ENCODE assay signal across 23 mouse cellular contexts in the genomic region with DNA sequence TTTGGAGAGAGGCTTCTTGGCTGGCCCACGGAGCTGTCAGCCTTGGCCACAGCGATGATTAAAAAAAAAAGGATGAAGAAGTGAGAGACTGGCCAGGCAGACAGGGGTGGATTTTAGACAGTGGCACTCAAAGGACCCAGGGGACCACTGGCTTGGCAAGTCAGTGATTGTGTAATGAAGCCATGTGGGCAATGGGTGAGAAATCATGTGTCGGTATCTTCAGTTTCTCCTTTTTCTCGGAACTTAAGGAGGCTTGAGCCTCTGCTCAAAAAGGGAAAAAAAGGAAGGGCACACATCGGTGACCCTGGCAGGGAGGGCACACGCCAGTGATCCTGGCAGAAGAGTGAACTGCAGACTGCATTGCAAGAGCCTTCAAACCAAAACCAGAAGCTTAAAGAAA. TPM values are rescaled to one million over a fixed set of nuclear protein-coding genes. Genes with fewer than 3 reads are reported as not detected.
"Had no signal": no experiment of that assay in that cellular context is flagged by ENCODE, and none has a peak within 500 bp of the region (broad histone marks: within the 10 kb centered on the region; RNA-seq: fewer than 3 reads in every experiment).

No protein-coding gene starts in this region.

- H3K27me3 ChIP-seq: kidney, embryonic 15.5 days; limb, embryonic 13.5 days; liver, embryonic 12.5 days; liver, embryonic 15.5 days; lung, embryonic 15.5 days; midbrain, embryonic 12.5 days had no signal

- H3K36me3 ChIP-seq: kidney, embryonic 15.5 days; limb, embryonic 10.5 days; limb, embryonic 13.5 days; liver, embryonic 12.5 days; liver, embryonic 15.5 days; lung, embryonic 15.5 days; midbrain, embryonic 12.5 days had no signal

- H3K4me3 ChIP-seq: kidney, embryonic 15.5 days; limb, embryonic 10.5 days; limb, embryonic 13.5 days; liver, embryonic 12.5 days; liver, embryonic 15.5 days; lung, embryonic 15.5 days; midbrain, embryonic 12.5 days had no signal

- H3K9ac ChIP-seq: kidney, embryonic 15.5 days; limb, embryonic 13.5 days; liver, embryonic 12.5 days; liver, embryonic 15.5 days; lung, embryonic 15.5 days; midbrain, embryonic 12.5 days had no signal

- H3K27ac ChIP-seq: kidney, embryonic 15.5 days; limb, embryonic 10.5 days; limb, embryonic 13.5 days; liver, embryonic 12.5 days; liver, embryonic 15.5 days; lung, embryonic 15.5 days; midbrain, embryonic 12.5 days had no signal

- DNase-seq: kidney, adult 8-10 months; kidney, postnatal 14 days; kidney, postnatal 4 days; layer of hippocampus, adult 9-11 months; liver; lung, adult 18-20 months; lung, postnatal 10 days; lung, postnatal 36 days; right cerebral cortex, adult 18-20 months; right cerebral cortex, postnatal 14 days; right cerebral cortex, postnatal 4 days; spleen, adult 18-20 months; thymus, adult 2 months; thymus, postnatal 14 days; thymus, postnatal 4 days had no signal

- H3K4me1 ChIP-seq: kidney, embryonic 15.5 days; limb, embryonic 10.5 days; limb, embryonic 13.5 days; lung, embryonic 15.5 days; midbrain, embryonic 12.5 days had no signal

- H3K4me2 ChIP-seq: kidney, embryonic 15.5 days; limb, embryonic 13.5 days; liver, embryonic 12.5 days; liver, embryonic 15.5 days; lung, embryonic 15.5 days; midbrain, embryonic 12.5 days had no signal

- H3K9me3 ChIP-seq: kidney, embryonic 15.5 days; limb, embryonic 10.5 days; limb, embryonic 13.5 days; liver, embryonic 15.5 days; lung, embryonic 15.5 days had no signal

- ATAC-seq: liver, embryonic 12.5 days; midbrain, embryonic 16.5 days had no signal

RNA-seq across cellular contexts. Expression of gene Slc22a3, which starts 10.7 kb away (rescaled TPM):
- polyA plus RNA-seq: limb, embryonic 10.5 days had no signal
